Mouse (Mus musculus) splenic B cell, adult 2 months (primary cell): Measurements from ENCODE around the gene Mgrn1.
A peak's percentile ranks its signal among the peaks of the same experiment; 100 is the strongest.

ENCODE experiments used
- DNase-seq: peaks from one replicate; pipeline ENCODE4 v3.0.0-alpha.2; 2011; ENCODE audit warnings: low read depth, low spot score
- H3K27me3 ChIP-seq: 2 replicates; pipeline ENCODE4 v1.6.1; 2012; ENCODE audit warnings: mild to moderate bottlenecking, low read length, moderate library complexity, mixed read lengths; ENCODE audit not compliant: control insufficient read depth, poor library complexity, insufficient read depth, severe bottlenecking
- H3K36me3 ChIP-seq: 2 replicates; pipeline ENCODE4 v1.6.1; 2012; ENCODE audit warnings: mild to moderate bottlenecking, low read length, moderate library complexity, mixed read lengths; ENCODE audit not compliant: control insufficient read depth, poor library complexity, insufficient read depth, severe bottlenecking

The Mgrn1 gene

DNA sequence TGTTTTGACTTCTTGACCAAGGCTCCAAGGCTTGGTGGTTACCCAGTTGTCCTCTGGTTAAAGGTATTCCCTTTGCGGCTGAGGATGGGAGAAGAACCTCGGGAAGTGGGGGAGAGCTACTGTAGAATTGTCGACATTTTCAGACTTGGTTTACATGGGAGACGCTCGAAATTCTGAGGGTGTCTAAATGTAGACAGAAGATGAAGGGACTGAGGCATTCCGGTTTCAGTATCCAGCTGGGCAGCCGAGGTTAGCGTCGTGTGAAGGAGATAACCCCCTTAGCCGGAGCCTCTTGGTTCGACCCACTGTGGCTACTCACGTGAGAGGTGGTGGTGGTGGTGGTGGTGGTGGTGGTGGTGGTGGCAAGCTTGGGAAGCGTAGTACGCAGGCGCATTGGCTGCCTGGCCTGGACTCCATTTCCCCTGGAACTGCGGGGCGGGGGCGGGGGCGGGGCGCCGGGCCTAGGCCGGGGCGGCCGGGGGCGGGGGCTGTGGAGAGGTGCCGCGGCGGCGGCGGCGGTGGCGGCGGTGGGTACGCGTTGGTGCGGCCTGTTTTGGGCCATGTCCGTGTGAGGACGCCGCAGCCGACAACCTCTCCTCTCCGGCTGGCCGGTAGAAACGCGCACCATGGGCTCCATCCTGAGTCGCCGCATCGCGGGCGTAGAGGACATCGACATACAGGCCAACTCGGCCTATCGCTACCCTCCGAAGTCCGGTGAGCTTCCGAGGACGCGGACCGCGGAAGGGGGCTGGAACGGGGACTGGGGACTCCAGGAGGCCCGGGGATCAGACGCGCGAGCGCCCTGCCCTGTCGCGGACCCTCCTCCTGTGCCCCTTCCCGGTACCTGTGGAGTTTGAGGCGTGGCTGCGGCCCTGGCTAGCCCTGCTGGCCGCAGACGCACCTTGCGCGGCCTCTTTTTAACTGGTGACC lies at the start of gene Mgrn1:
Mgrn1 (plus strand) TSS at position 490 of the 930 bp plus-strand sequence.
- peak; percentile 90 for DNase-seq
- H3K27me3 ChIP-seq, result no peaks in the 10 kb centered on the region
- no peaks in the 10 kb centered on the region for H3K36me3 ChIP-seq

GRCm38 (mm10) chr16:4837631-4838030 lies 48.4 kb upstream of the Mgrn1 start:
- no peak for DNase-seq
- H3K36me3 ChIP-seq, result no peaks in the 10 kb centered on the region
- no peaks in the 10 kb centered on the region for H3K27me3 ChIP-seq

- Histone ChIP-seq H3K27me3 (no peaks in the 10 kb centered on the region), H3K36me3 (no peaks in the 10 kb centered on the region)
- no peak for DNase-seq
These were observed 46.5 kb upstream of the Mgrn1 start for GRCm38 (mm10) chr16:4839552-4839951.

DNA sequence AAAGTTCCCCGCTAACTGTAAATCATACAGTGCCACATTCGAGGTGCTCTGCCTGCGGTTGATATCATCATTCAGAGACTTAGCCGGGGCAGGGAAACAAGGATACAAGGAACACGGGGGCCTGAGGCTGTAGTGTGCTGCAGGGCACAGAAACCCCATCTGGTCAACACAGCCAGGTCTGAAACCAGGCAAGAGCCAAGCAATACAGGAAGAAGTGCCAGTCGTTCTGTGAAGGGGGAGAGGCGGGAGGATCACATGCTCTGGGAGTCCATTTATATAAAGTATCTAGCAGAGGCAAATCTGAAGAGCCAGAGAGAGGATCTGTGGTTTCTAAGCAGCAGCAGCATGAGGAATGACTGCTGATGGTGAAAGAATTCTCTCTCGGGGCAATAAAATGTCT lies 45.8 kb upstream of the Mgrn1 start:
- DNase-seq, result no peak
- no peaks in the 10 kb centered on the region for H3K36me3 ChIP-seq
- no peaks in the 10 kb centered on the region for H3K27me3 ChIP-seq

GRCm38 (mm10) chr16:4847041-4847440 lies 39.0 kb upstream of the Mgrn1 start:
- peak; percentile 88 for DNase-seq
- Histone ChIP-seq H3K27me3 (no peaks in the 10 kb centered on the region), H3K36me3 (no peaks in the 10 kb centered on the region)

GRCm38 (mm10) chr16:4848090-4848489 lies 38.0 kb upstream of the Mgrn1 start:
- Histone ChIP-seq H3K36me3 (no peaks in the 10 kb centered on the region), H3K27me3 (no peaks in the 10 kb centered on the region)
- no peak for DNase-seq

GRCm38 (mm10) chr16:4850361-4850760 lies 35.7 kb upstream of the Mgrn1 start:
- H3K36me3 ChIP-seq, result no peaks in the 10 kb centered on the region
- no peaks in the 10 kb centered on the region for H3K27me3 ChIP-seq
- no peak for DNase-seq

DNA sequence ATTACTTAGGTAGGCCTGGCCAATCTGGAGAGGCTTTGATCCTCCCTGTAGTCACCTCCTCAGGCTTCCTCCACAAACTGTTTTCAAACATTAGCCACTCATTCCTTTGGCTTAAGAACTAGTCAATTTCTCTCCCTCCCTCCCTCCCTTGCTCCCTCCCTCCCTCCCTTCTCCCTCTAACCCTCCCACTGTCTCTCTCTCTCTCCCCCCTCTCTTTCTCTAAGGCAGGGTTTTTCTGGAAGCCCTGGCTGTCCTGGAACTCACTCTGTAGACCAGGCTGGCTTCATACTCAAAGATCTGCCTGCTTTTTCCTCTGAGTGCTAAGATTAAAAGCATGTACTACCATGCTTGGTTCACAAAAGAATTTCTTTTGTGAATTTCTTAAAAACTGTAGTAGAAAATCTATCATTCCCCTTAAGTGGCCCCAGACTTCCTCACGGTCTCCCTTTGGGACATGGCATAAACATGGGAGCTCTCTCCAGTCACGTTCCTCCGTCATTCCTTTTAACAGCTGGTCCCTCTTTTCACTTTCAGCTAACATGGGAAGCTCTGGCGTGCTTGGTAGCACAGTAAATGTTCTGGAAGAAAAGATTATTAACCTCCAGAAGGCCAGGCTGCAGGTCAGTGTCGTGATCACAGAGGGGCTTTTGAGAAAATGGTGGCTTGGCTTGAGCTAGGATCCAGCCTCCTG lies 35.0 kb upstream of the Mgrn1 start:
- no peaks in the 10 kb centered on the region for H3K36me3 ChIP-seq
- no peak for DNase-seq
- no peaks in the 10 kb centered on the region for H3K27me3 ChIP-seq

DNA sequence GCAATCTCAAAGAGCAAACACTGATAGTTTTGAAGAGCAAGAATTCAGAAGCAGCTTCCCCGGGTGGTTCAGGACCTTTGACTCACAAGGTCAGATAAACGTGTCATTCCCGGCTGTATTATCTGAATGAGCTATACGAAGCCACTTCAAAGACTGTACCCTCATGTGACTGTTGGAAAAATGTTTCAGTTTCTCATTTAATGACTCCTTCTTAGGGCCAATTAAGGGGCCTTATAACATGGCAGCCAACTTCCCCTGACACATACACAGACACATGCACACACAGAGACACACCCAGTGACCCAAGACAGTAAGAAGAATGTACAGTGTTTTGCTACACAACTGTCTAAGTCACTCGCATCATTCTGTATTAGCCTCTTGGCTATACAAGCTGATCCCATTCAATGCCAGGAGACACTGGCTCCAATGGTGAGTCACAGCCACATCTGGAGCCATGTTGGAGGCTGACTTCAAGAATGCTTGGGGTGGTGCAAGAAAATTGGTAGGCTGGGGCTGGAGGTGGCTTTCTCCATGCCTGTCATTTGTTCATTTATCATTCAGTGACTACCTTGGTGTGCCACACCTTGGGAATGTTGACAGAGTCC lies 30.9 kb upstream of the Mgrn1 start:
- H3K36me3 ChIP-seq, result no peaks in the 10 kb centered on the region
- no peaks in the 10 kb centered on the region for H3K27me3 ChIP-seq
- no peak for DNase-seq

DNA sequence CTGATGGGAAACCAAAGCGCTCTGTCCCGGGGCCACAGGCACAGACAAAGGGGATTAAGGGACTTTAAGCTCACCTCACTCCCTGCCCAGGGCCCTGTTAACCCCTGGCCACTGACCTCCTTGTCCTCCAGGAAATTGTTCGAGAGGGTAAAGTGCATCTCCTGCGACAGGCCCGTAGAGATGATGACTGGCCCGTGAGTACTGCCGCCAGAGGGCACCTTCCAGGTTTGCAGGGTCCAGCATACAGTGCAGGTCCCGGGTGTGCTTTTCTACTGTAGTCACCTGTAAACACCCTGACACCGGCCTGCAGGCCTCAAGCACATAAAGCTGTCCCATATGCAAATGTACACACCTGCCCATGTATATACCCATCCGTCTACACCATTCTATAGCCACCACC lies 24.7 kb upstream of the Mgrn1 start:
- Histone ChIP-seq H3K36me3 (no peaks in the 10 kb centered on the region), H3K27me3 (no peaks in the 10 kb centered on the region)
- peak; percentile 52 for DNase-seq

- H3K27me3 ChIP-seq, result no peaks in the 10 kb centered on the region
- H3K36me3 ChIP-seq, result no peaks in the 10 kb centered on the region
- DNase-seq, result peak; percentile 81
These were observed 23.1 kb upstream of the Mgrn1 start for GRCm38 (mm10) chr16:4862863-4863483.

DNA sequence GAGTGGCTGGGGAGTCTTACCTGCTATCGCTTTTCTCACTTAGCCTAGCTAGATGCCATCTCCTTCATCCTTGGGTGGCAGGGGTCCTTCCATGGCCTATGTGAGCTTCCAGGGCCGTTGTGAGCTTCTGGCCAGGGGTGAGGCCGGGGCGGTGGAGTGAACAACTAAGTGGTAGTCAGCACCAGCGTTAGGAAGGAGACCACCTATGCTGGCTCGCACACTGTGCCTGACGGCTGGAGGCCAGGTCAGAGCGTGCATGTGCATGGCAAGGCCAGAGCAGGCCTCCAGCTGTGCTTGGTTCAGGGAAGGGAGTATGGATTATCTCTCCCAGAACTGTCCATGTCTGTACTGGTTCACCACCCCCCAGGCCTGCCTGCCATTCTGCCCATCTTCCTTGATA lies 22.3 kb upstream of the Mgrn1 start:
- no peaks in the 10 kb centered on the region for H3K27me3 ChIP-seq
- no peak for DNase-seq
- no peaks in the 10 kb centered on the region for H3K36me3 ChIP-seq

DNA sequence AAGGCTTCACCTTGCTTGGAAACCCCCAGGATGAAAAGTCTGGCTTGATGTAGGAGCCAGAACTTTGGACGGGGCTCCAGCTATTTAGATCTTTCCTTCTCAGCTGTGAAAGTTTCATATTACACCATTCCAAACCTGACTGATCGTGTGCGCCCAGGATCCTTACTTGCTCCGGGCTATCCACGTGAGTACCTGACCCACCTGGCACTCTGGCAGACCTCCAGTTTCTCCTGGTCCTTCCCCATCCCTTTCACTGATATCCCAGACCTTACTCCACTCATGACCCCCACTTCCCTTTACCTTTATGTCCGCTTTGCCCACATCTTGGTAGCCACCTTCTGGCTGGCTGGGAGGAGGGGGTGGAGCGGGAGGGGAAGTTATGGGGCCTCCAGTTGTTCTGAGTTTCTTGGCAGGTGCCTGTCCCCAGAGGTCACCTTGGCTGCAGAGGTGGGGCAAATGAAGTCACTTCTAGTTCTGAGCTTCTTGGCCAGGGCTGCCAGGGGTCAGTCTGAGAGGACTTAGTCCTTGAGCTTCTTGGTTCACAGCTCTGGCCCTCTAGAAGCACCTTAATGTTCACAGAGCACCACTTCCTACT lies 19.9 kb upstream of the Mgrn1 start:
- H3K27me3 ChIP-seq, result no peaks in the 10 kb centered on the region
- DNase-seq, result no peak
- H3K36me3 ChIP-seq, result peaks cover 7% of the 10 kb centered on the region

DNA sequence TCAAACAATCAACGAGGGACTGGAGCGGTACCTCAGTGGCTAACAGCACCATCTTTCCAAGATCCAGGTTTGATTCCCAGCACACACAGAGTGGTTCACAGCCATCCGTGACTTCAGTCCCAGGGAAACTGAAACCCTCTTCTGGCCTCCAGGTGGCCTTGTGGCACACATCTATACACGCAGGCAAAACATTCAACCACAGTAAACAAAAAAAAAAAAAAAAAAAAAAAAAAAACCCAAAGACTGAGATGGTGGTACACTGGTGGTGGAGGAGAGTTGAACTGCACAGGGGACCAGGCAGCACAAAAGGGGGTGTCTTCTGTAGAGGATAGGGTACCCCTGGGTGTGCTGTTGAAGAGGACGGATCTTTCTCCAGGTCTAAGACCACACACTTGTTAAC lies 15.6 kb upstream of the Mgrn1 start:
- DNase-seq, result no peak
- H3K27me3 ChIP-seq, result no peaks in the 10 kb centered on the region
- peaks cover 8% of the 10 kb centered on the region for H3K36me3 ChIP-seq
